Mouse (Mus musculus) mammary gland, adult 2 months (tissue): ENCODE results near the gene Pou2f1. TPM values are rescaled to one million over a fixed set of nuclear protein-coding genes. Genes with fewer than 3 reads are reported as not detected.

Experiments used
- polyA plus RNA-seq: library from polyadenylated mRNA; depleted of rRNA; stranded (reverse); fragments of >200 nt; gene quantifications from 2 replicates; pipeline ENCODE4 v1.2.3, GENCODE M21; 2012; ENCODE audit warnings: low replicate concordance; rRNA removed

Pou2f1 gene
- 13.3 and 20.8 TPM in 2 replicates for polyA plus RNA-seq

DNA sequence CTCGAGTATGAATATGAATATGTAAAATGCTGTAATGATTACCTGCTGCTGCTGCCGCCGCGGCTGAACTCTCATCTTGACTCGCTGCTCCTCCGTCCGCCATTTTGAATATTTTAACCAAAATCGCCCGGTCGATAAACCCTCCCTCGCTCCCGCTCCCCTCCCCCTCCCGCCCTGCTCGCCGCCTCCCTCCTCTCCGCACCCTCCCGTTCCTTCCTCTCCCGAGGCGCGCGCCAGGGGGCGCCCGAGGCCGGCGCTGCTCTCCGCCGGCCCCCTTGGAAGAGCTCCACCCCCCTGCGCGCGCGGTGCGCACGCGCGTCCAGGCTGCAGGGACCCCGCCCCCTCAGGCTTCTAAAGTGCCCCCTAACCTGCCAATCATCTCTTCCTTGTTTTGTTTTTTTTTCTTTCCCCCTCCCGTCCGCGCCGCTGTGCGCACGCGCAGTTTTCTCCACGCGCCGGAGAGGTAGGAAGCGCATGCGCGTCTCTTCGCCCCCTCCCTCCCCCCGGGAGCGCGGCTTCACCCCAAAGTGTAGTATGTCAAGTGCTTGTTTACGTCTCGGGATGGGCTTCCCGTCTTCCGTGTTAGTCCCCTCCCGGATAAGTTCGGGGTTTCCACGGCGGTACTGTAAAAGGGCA is at the start of gene Pou2f1:
Gene Pou2f1 (minus strand): TSS at position 159 of the 636 bp plus-strand sequence.

Other genes with a start within 250 kb of the Pou2f1 start
- 60.0 and 75.3 TPM in 2 replicates for gene Creg1, start 238.9 kb downstream of the Pou2f1 start, polyA plus RNA-seq
- 38.7 and 47.3 TPM in 2 replicates for gene Cd247, start 214.0 kb downstream of the Pou2f1 start, polyA plus RNA-seq
- 0.06 and 1.7 TPM in 2 replicates for gene Dusp27, start 125.2 kb upstream of the Pou2f1 start, polyA plus RNA-seq
- 0.53 and 0.76 TPM in 2 replicates for gene Gpa33, start 127.6 kb upstream of the Pou2f1 start, polyA plus RNA-seq
- 0.08 TPM in 1 of 2 replicates, not detected in the other for gene Mael, start 236.1 kb upstream of the Pou2f1 start, polyA plus RNA-seq